Mouse (Mus musculus): ENCODE results near the gene Nek4.

Nek4 gene

GRCm38 (mm10) chr14:30951154-30951825 is at the start of gene Nek4:
TSS of gene Nek4 (plus strand) at chr14:30951377.
- DNase-seq (ENCODE audit: low spot score), result peak; percentile 88

- DNase-seq (ENCODE audit: low spot score), result no peak
These were observed 48.5 kb upstream of the Nek4 start for GRCm38 (mm10) chr14:30902628-30903027.

- DNase-seq (ENCODE audit: low spot score), result no peak
These were observed 48.1 kb upstream of the Nek4 start for GRCm38 (mm10) chr14:30903036-30903435.

- no peak for DNase-seq (ENCODE audit: low spot score)
These were observed 46.9 kb upstream of the Nek4 start for GRCm38 (mm10) chr14:30904307-30904706.

- no peak for DNase-seq (ENCODE audit: low spot score)
These were observed 45.2 kb upstream of the Nek4 start for GRCm38 (mm10) chr14:30906001-30906400.

GRCm38 (mm10) chr14:30907814-30908265 is 43.3 kb upstream of the Nek4 start:
- peak; percentile 47 for DNase-seq (ENCODE audit: low spot score)

- peak; percentile 51 for DNase-seq (ENCODE audit: low spot score)
These were observed 40.0 kb upstream of the Nek4 start for GRCm38 (mm10) chr14:30911141-30911540.

GRCm38 (mm10) chr14:30912641-30913040 is 38.5 kb upstream of the Nek4 start:
- no peak for DNase-seq (ENCODE audit: low spot score)

GRCm38 (mm10) chr14:30913404-30913803 is 37.8 kb upstream of the Nek4 start:
- DNase-seq (ENCODE audit: low spot score), result no peak

- no peak for DNase-seq (ENCODE audit: low spot score)
These were observed 34.7 kb upstream of the Nek4 start for GRCm38 (mm10) chr14:30916516-30916915.

GRCm38 (mm10) chr14:30922053-30922670 is 29.0 kb upstream of the Nek4 start:
- DNase-seq (ENCODE audit: low spot score), result peak; percentile 57

GRCm38 (mm10) chr14:30923375-30924105 is 27.6 kb upstream of the Nek4 start, which contains the start of gene Itih3:
TSS of gene Itih3 (minus strand) at chr14:30923760.
- DNase-seq (ENCODE audit: low spot score), result no peak

- no peak for DNase-seq (ENCODE audit: low spot score)
These were observed 25.7 kb upstream of the Nek4 start for GRCm38 (mm10) chr14:30925492-30925891.

GRCm38 (mm10) chr14:30930386-30930785 is 20.8 kb upstream of the Nek4 start:
- DNase-seq (ENCODE audit: low spot score), result no peak

- DNase-seq (ENCODE audit: low spot score), result no peak
These were observed 17.8 kb upstream of the Nek4 start for GRCm38 (mm10) chr14:30933351-30933750.

- DNase-seq (ENCODE audit: low spot score), result no peak
These were observed 8.9 kb upstream of the Nek4 start for GRCm38 (mm10) chr14:30942254-30942653.

- no peak for DNase-seq (ENCODE audit: low spot score)
These were observed 8.1 kb upstream of the Nek4 start, which contains the start of gene Itih1 for GRCm38 (mm10) chr14:30943038-30943437. TSS of gene Itih1 (minus strand) at chr14:30943289.

- peak; percentile 76 for DNase-seq (ENCODE audit: low spot score)
These were observed 7.1 kb upstream of the Nek4 start for GRCm38 (mm10) chr14:30943860-30944674.

- no peak for DNase-seq (ENCODE audit: low spot score)
These were observed 6.4 kb upstream of the Nek4 start for GRCm38 (mm10) chr14:30944745-30945144.

GRCm38 (mm10) chr14:30949986-30950385 is 1.2 kb upstream of the Nek4 start:
- no peak for DNase-seq (ENCODE audit: low spot score)

GRCm38 (mm10) chr14:30958517-30958916 is 7.3 kb downstream of the Nek4 start:
- no peak for DNase-seq (ENCODE audit: low spot score)

GRCm38 (mm10) chr14:30959031-30959430 is 7.9 kb downstream of the Nek4 start:
- DNase-seq (ENCODE audit: low spot score), result no peak

Measured in adipocyte (in vitro differentiated cells).